Mouse (Mus musculus) forebrain, embryonic 14.5 days (tissue): ENCODE measurements around the gene Dazap1. TPM values are rescaled to one million over a fixed set of nuclear protein-coding genes. Genes with fewer than 3 reads are reported as not detected.

ENCODE experiments used
- ATAC-seq: fragments of 200-750 bp; cut with Nextera tagmentation; 2 replicates; pipeline ENCODE4 v1.8.0; 2017; ENCODE audit warnings: mild to moderate bottlenecking, moderate library complexity
- DNase-seq: peaks from one replicate; pipeline ENCODE4 v3.0.0-alpha.2; 2015; ENCODE audit warnings: low spot score
- H3K27ac ChIP-seq: fragments of 300-500 bp; sonication (generic); 2 replicates; pipeline ENCODE4 v1.5.1; 2014; ENCODE audit warnings: low read depth, mild to moderate bottlenecking, control low read depth, low read length, moderate library complexity
- H3K27me3 ChIP-seq: fragments of 300-500 bp; sonication (generic); replicated peaks from 2 replicates; pipeline ENCODE4 v1.6.1; 2014; ENCODE audit warnings: low read length, control low read depth, mixed read lengths; ENCODE audit not compliant: control insufficient read depth, insufficient read depth
- H3K36me3 ChIP-seq: fragments of 300-500 bp; sonication (generic); 2 replicates; pipeline ENCODE4 v1.6.1; 2014; ENCODE audit warnings: low read length, control low read depth; ENCODE audit not compliant: control insufficient read depth, insufficient read depth
- H3K4me1 ChIP-seq: fragments of 300-500 bp; sonication (generic); 2 replicates; pipeline ENCODE4 v1.6.1; 2014; ENCODE audit warnings: antibody characterized with exemption, low read length, control low read depth; ENCODE audit not compliant: control insufficient read depth, insufficient read depth
- H3K4me2 ChIP-seq: fragments of 300-500 bp; sonication (generic); 2 replicates; pipeline ENCODE4 v1.6.1; 2014; ENCODE audit warnings: mild to moderate bottlenecking, control low read depth, low read length
- H3K4me3 ChIP-seq: fragments of 300-500 bp; sonication (generic); 2 replicates; pipeline ENCODE4 v1.5.1; 2014; ENCODE audit warnings: low read depth, low read length, control low read depth
- H3K9ac ChIP-seq: fragments of 300-500 bp; sonication (generic); 2 replicates; pipeline ENCODE4 v1.6.1; 2014; ENCODE audit warnings: mild to moderate bottlenecking, low read length, control low read depth, moderate library complexity
- H3K9me3 ChIP-seq: fragments of 300-500 bp; sonication (generic); replicated peaks from 2 replicates; pipeline ENCODE4 v1.6.1; 2016; ENCODE audit warnings: low read length, control low read depth, mixed read lengths; ENCODE audit not compliant: control insufficient read depth
- WGBS: fragments of 180-500 bp; shearing (Covaris S2); extraction: QIAGEN DNeasy Blood & Tissue Kit; methylation state at CpG from one replicate; pipeline ENCODE4 v1.1.7; 2014; 5-methylcytosine and 5-hydroxymethylcytosine counted together
- microRNA-seq: library from miRNA; unstranded; fragments of <30 nt; microRNA quantifications from one replicate; pipeline ENCODE4, GENCODE M21; 2016
- polyA plus RNA-seq: library from polyadenylated mRNA; unstranded; fragments of >200 nt; fragmentation: Nextera tagmentation; extraction: Ambion mirVana; gene quantifications from 2 replicates; pipeline ENCODE4 v1.2.1, GENCODE M21; 2014

The Dazap1 gene
- polyA plus RNA-seq, 1 experiment from 2014 or later: 46.0 TPM

- Histone ChIP-seq H3K9ac (peak within 1 kb of the TSS; percentile 46), H3K27ac (no peak within 1 kb of the TSS; the same call in 1 of the 2 replicates), H3K9me3 (no peaks in the 10 kb centered on the region), H3K36me3 (no peaks in the 10 kb centered on the region), H3K4me3 (peak within 1 kb of the TSS; percentile 40), H3K27me3 (peaks cover 7% of the 10 kb centered on the region; the same call in 1 of the 2 replicates), H3K4me1 (peaks cover 11% of the 10 kb centered on the region), H3K4me2 (peak within 1 kb of the TSS; percentile 79)
- DNase-seq (peak; percentile 97), ATAC-seq (peak; percentile 94)
- 4% methylated on average over 34 of the region's 36 CpGs for WGBS
Observed at GRCm38 (mm10) chr10:80329273-80330081, 68.2 kb downstream of the Dazap1 start, which contains the start of the genes Pcsk4 and Reep6. Gene Pcsk4, minus strand, starts transcription at chr10:80329498. Gene Reep6, plus strand, starts transcription at chr10:80329953.

- Histone ChIP-seq H3K27ac (no peak overlapping the region), H3K9ac (peak overlapping the region; percentile 46), H3K4me3 (peak overlapping the region; percentile 40), H3K9me3 (no peaks in the 10 kb centered on the region), H3K4me1 (peaks cover 11% of the 10 kb centered on the region), H3K27me3 (peaks cover 7% of the 10 kb centered on the region; the same call in 1 of the 2 replicates), H3K4me2 (peak overlapping the region; percentile 79), H3K36me3 (no peaks in the 10 kb centered on the region)
- DNase-seq (no peak), ATAC-seq (no peak)
- WGBS: 1% methylated on average over 40 of the region's 41 CpGs
Observed at GRCm38 (mm10) chr10:80330084-80330483, 68.8 kb downstream of the Dazap1 start.

GRCm38 (mm10) chr10:80330888-80331287 lies 69.6 kb downstream of the Dazap1 start:
- DNase-seq (no peak), ATAC-seq (no peak)
- H3K36me3 ChIP-seq: no peaks in the 10 kb centered on the region
- H3K4me2 ChIP-seq: no peak overlapping the region
- H3K27me3 ChIP-seq: peaks cover 7% of the 10 kb centered on the region; the same call in 1 of the 2 replicates
- peaks cover 11% of the 10 kb centered on the region for H3K4me1 ChIP-seq
- H3K4me3 ChIP-seq: no peak overlapping the region
- no peak overlapping the region for H3K27ac ChIP-seq
- 0 out of 2 replicates have a peak overlapping the region, but pooled peaks have one; percentile 46 for H3K9ac ChIP-seq
- no peaks in the 10 kb centered on the region for H3K9me3 ChIP-seq
- 63% methylated on average over 2 of the region's 2 CpGs for WGBS

- WGBS: 83% methylated on average over 10 of the region's 10 CpGs
- H3K4me3 ChIP-seq: no peak overlapping the region
- DNase-seq (no peak), ATAC-seq (no peak)
- H3K36me3 ChIP-seq: no peaks in the 10 kb centered on the region
- no peak overlapping the region for H3K27ac ChIP-seq
- H3K27me3 ChIP-seq: peaks cover 7% of the 10 kb centered on the region; the same call in 1 of the 2 replicates
- no peaks in the 10 kb centered on the region for H3K9me3 ChIP-seq
- no peak overlapping the region for H3K4me2 ChIP-seq
- H3K4me1 ChIP-seq: peaks cover 11% of the 10 kb centered on the region
- no peak overlapping the region for H3K9ac ChIP-seq
Observed at GRCm38 (mm10) chr10:80331636-80332524, 70.6 kb downstream of the Dazap1 start.

- DNase-seq (no peak), ATAC-seq (no peak)
- no peaks in the 10 kb centered on the region for H3K9me3 ChIP-seq
- 81% methylated on average over 5 of the region's 5 CpGs for WGBS
- no peak overlapping the region for H3K4me3 ChIP-seq
- H3K27ac ChIP-seq: no peak overlapping the region
- H3K4me1 ChIP-seq: peaks cover 11% of the 10 kb centered on the region
- no peaks in the 10 kb centered on the region for H3K36me3 ChIP-seq
- peaks cover 7% of the 10 kb centered on the region; the same call in 1 of the 2 replicates for H3K27me3 ChIP-seq
- H3K9ac ChIP-seq: no peak overlapping the region
- H3K4me2 ChIP-seq: no peak overlapping the region
Observed at GRCm38 (mm10) chr10:80332525-80332989, 71.3 kb downstream of the Dazap1 start.

GRCm38 (mm10) chr10:80336263-80336662 lies 75.0 kb downstream of the Dazap1 start:
- Histone ChIP-seq H3K9ac (no peak overlapping the region), H3K27ac (no peak overlapping the region), H3K4me3 (no peak overlapping the region), H3K9me3 (no peaks in the 10 kb centered on the region), H3K27me3 (peaks cover 14% of the 10 kb centered on the region), H3K4me1 (no peaks in the 10 kb centered on the region), H3K36me3 (no peaks in the 10 kb centered on the region), H3K4me2 (no peak overlapping the region)
- DNase-seq (no peak), ATAC-seq (no peak)
- WGBS: 91% methylated on average over 12 of the region's 12 CpGs

Small RNAs within 50 kb of the gene (microRNA-seq; reads per million reads assigned to microRNA genes)
- 0.53 reads per million for gene Mir6911

Other genes with a start within 250 kb of the Dazap1 start
- gene Arhgap45, start 244.8 kb upstream of the Dazap1 start, polyA plus RNA-seq: 1.1 and 1.5 TPM in 2 replicates
- gene Polr2e, start 221.7 kb upstream of the Dazap1 start, polyA plus RNA-seq: 205 and 219 TPM in 2 replicates
- 555 and 632 TPM in 2 replicates for gene Gpx4, start 214.3 kb upstream of the Dazap1 start, polyA plus RNA-seq
- gene Sbno2, start 155.9 kb upstream of the Dazap1 start, polyA plus RNA-seq: 8.1 and 11.1 TPM in 2 replicates
- gene Stk11, start 145.7 kb upstream of the Dazap1 start, polyA plus RNA-seq: 25.5 and 27.7 TPM in 2 replicates
- 412 and 467 TPM in 2 replicates for gene Atp5d, start 122.9 kb upstream of the Dazap1 start, polyA plus RNA-seq
- gene Cbarp, start 120.7 kb upstream of the Dazap1 start, polyA plus RNA-seq: 41.0 and 42.4 TPM in 2 replicates
- gene Midn, start 113.2 kb upstream of the Dazap1 start, polyA plus RNA-seq: 67.0 and 73.6 TPM in 2 replicates
- 239 and 266 TPM in 2 replicates for gene Cirbp, start 95.5 kb upstream of the Dazap1 start, polyA plus RNA-seq
- 7.2 and 9.0 TPM in 2 replicates for gene 1600002K03Rik, start 88.5 kb upstream of the Dazap1 start, polyA plus RNA-seq
- 14.5 and 20.6 TPM in 2 replicates for gene Efna2, start 82.0 kb upstream of the Dazap1 start, polyA plus RNA-seq
- gene Mum1, start 35.1 kb upstream of the Dazap1 start, polyA plus RNA-seq: 39.6 and 42.4 TPM in 2 replicates
- 269 and 351 TPM in 2 replicates for gene Ndufs7, start 12.4 kb upstream of the Dazap1 start, polyA plus RNA-seq
- gene Gamt, start 474 bp upstream of the Dazap1 start, polyA plus RNA-seq: 18.7 and 21.0 TPM in 2 replicates
- 694 and 922 TPM in 2 replicates for gene Rps15, start 31.0 kb downstream of the Dazap1 start, polyA plus RNA-seq
- gene Apc2, start 34.5 kb downstream of the Dazap1 start, polyA plus RNA-seq: 154 and 213 TPM in 2 replicates
- 39.2 and 40.8 TPM in 2 replicates for gene 2310011J03Rik, start 59.1 kb downstream of the Dazap1 start, polyA plus RNA-seq
- gene Pcsk4, start 68.0 kb downstream of the Dazap1 start, polyA plus RNA-seq: 1.6 and 2.4 TPM in 2 replicates
- 2.3 and 2.7 TPM in 2 replicates for gene Reep6, start 68.5 kb downstream of the Dazap1 start, polyA plus RNA-seq
- gene Adamtsl5, start 86.9 kb downstream of the Dazap1 start, polyA plus RNA-seq: 0.48 and 0.52 TPM in 2 replicates
- 1.2 and 1.9 TPM in 2 replicates for gene Plk5, start 95.0 kb downstream of the Dazap1 start, polyA plus RNA-seq
- 16.9 and 17.8 TPM in 2 replicates for gene Mex3d, start 126.2 kb downstream of the Dazap1 start, polyA plus RNA-seq
- gene Mbd3, start 138.1 kb downstream of the Dazap1 start, polyA plus RNA-seq: 216 and 221 TPM in 2 replicates
- gene Uqcr11, start 145.3 kb downstream of the Dazap1 start, polyA plus RNA-seq: 628 and 893 TPM in 2 replicates
- 64.4 and 73.5 TPM in 2 replicates for gene Tcf3, start 172.2 kb downstream of the Dazap1 start, polyA plus RNA-seq
- 0.28 and 0.34 TPM in 2 replicates for gene Onecut3, start 233.3 kb downstream of the Dazap1 start, polyA plus RNA-seq